Mouse (Mus musculus) hindbrain, embryonic 13.5 days (tissue): ENCODE measurements around the gene Fmc1. TPM values are rescaled to one million over a fixed set of nuclear protein-coding genes. Genes with fewer than 3 reads are reported as not detected.

Experiments used
- ATAC-seq: fragments of 200-750 bp; cut with Nextera tagmentation; 2 replicates; pipeline ENCODE4 v1.8.0; 2017; ENCODE audit warnings: moderate TSS enrichment; ENCODE audit not compliant: low FRiP score
- H3K27ac ChIP-seq: fragments of 300-500 bp; sonication (generic); 2 replicates; pipeline ENCODE4 v1.5.1; 2015; ENCODE audit warnings: inconsistent platforms, mild to moderate bottlenecking, moderate library complexity
- H3K27me3 ChIP-seq: fragments of 300-500 bp; sonication (generic); 2 replicates; pipeline ENCODE4 v1.6.1; 2015; ENCODE audit warnings: mild to moderate bottlenecking, inconsistent platforms
- H3K36me3 ChIP-seq: fragments of 300-500 bp; sonication (generic); 2 replicates; pipeline ENCODE4 v1.6.1; 2015; ENCODE audit warnings: mild to moderate bottlenecking, inconsistent platforms
- H3K4me1 ChIP-seq: fragments of 300-500 bp; sonication (generic); replicated peaks from 2 replicates; pipeline ENCODE4 v1.6.1; 2015; ENCODE audit warnings: inconsistent platforms
- H3K4me2 ChIP-seq: fragments of 300-500 bp; sonication (generic); 2 replicates; pipeline ENCODE4 v1.6.1; 2015; ENCODE audit warnings: inconsistent platforms, mild to moderate bottlenecking, moderate library complexity
- H3K4me3 ChIP-seq: fragments of 300-500 bp; sonication (generic); 2 replicates; pipeline ENCODE4 v1.5.1; 2015; ENCODE audit warnings: mild to moderate bottlenecking, inconsistent platforms
- H3K9ac ChIP-seq: fragments of 300-500 bp; sonication (generic); 2 replicates; pipeline ENCODE4 v1.6.1; 2015; ENCODE audit warnings: mild to moderate bottlenecking, inconsistent platforms
- H3K9me3 ChIP-seq: fragments of 300-500 bp; sonication (generic); 2 replicates; pipeline ENCODE4 v1.6.1; 2016; ENCODE audit warnings: inconsistent platforms
- WGBS: fragments of 180-500 bp; shearing (Covaris S2); methylation state at CpG from one replicate; pipeline ENCODE4 v1.1.7; 2015; 5-methylcytosine and 5-hydroxymethylcytosine counted together
- microRNA-seq: library from miRNA; unstranded; fragments of <30 nt; microRNA quantifications from one replicate; pipeline ENCODE4, GENCODE M21; 2016
- polyA plus RNA-seq: library from polyadenylated mRNA; unstranded; fragments of >200 nt; fragmentation: Nextera tagmentation; extraction: Ambion mirVana; gene quantifications from 2 replicates; pipeline ENCODE4 v1.2.1, GENCODE M21; 2015

Fmc1 gene
- polyA plus RNA-seq, 1 experiment from 2014 or later = 163 TPM

- Histone ChIP-seq H3K4me3 (no peak overlapping the region), H3K27ac (no peak overlapping the region), H3K4me1 (no peaks in the 10 kb centered on the region), H3K9me3 (no peaks in the 10 kb centered on the region), H3K4me2 (no peak overlapping the region), H3K9ac (no peak overlapping the region), H3K36me3 (peaks cover 24% of the 10 kb centered on the region), H3K27me3 (no peaks in the 10 kb centered on the region)
- ATAC-seq = no peak
- 96% methylated on average over 3 of the region's 3 CpGs for WGBS
Observed at GRCm38 (mm10) chr6:38580112-38580857, 47.0 kb downstream of the Fmc1 start.

- no peaks in the 10 kb centered on the region for H3K9me3 ChIP-seq
- H3K27me3 ChIP-seq = no peaks in the 10 kb centered on the region
- H3K9ac ChIP-seq = no peak overlapping the region
- no peaks in the 10 kb centered on the region for H3K4me1 ChIP-seq
- H3K4me3 ChIP-seq = no peak overlapping the region
- no peak for ATAC-seq
- peaks cover 32% of the 10 kb centered on the region for H3K36me3 ChIP-seq
- H3K27ac ChIP-seq = no peak overlapping the region
- WGBS = 91% methylated on average over 3 of the region's 3 CpGs
- H3K4me2 ChIP-seq = no peak overlapping the region
Observed at GRCm38 (mm10) chr6:38581711-38582110, 48.4 kb downstream of the Fmc1 start.

Small RNA genes within 50 kb of the gene (microRNA-seq; reads per million reads assigned to microRNA genes)
- not detected for gene Mir7670

Other genes with a start within 250 kb of the Fmc1 start
- 9.1 and 9.9 TPM in 2 replicates for gene Zc3hav1l, start 234.2 kb upstream of the Fmc1 start, polyA plus RNA-seq
- gene Zc3hav1, start 178.9 kb upstream of the Fmc1 start, polyA plus RNA-seq = 1.2 and 1.4 TPM in 2 replicates
- gene Ttc26, start 152.0 kb upstream of the Fmc1 start, polyA plus RNA-seq = 6.7 and 7.3 TPM in 2 replicates
- gene Ubn2, start 99.6 kb upstream of the Fmc1 start, polyA plus RNA-seq = 25.6 and 27.8 TPM in 2 replicates
- gene Luc7l2, start 17.8 kb downstream of the Fmc1 start, polyA plus RNA-seq = 42.4 and 47.3 TPM in 2 replicates
- 0.05 and 0.14 TPM in 2 replicates for gene Klrg2, start 103.7 kb downstream of the Fmc1 start, polyA plus RNA-seq
- 8.9 and 11.2 TPM in 2 replicates for gene Clec2l, start 129.6 kb downstream of the Fmc1 start, polyA plus RNA-seq